Mouse (Mus musculus) testis, adult 2 months (tissue): ENCODE data around the gene Olfml2b. TPM values are rescaled to one million over a fixed set of nuclear protein-coding genes. Genes with fewer than 3 reads are reported as not detected.

ENCODE experiments used
- H3K27ac ChIP-seq: fragments of 200-500 bp; 2 replicates; pipeline ENCODE4 v1.5.1; 2012; ENCODE audit warnings: low read depth, low read length; ENCODE audit not compliant: control insufficient read depth, insufficient read depth
- H3K27me3 ChIP-seq: fragments of 200-500 bp; 2 replicates; pipeline ENCODE4 v1.6.1; 2012; ENCODE audit warnings: mild to moderate bottlenecking, low read length, moderate library complexity; ENCODE audit not compliant: control insufficient read depth, insufficient read depth
- H3K36me3 ChIP-seq: fragments of 200-500 bp; 2 replicates; pipeline ENCODE4 v1.6.1; 2012; ENCODE audit warnings: mild to moderate bottlenecking, low read length; ENCODE audit not compliant: control insufficient read depth, insufficient read depth
- H3K4me1 ChIP-seq: fragments of 200-500 bp; 2 replicates; pipeline ENCODE4 v1.6.1; 2012; ENCODE audit warnings: low read length; ENCODE audit not compliant: control insufficient read depth, insufficient read depth
- H3K4me3 ChIP-seq: fragments of 200-500 bp; 2 replicates; pipeline ENCODE4 v1.5.1; 2012; ENCODE audit warnings: low read depth, mild to moderate bottlenecking, low read length, moderate library complexity, mixed read lengths; ENCODE audit not compliant: control insufficient read depth
- CTCF ChIP-seq: fragments of 200-500 bp; IDR thresholded peaks from 2 replicates; pipeline ENCODE4 v1.5.1; 2012; ENCODE audit warnings: low read depth, mild to moderate bottlenecking, inconsistent platforms, low read length, moderate library complexity; ENCODE audit not compliant: control insufficient read depth, insufficient read depth, insufficient replicate concordance
- POLR2A ChIP-seq: fragments of 200-500 bp; IDR thresholded peaks from 2 replicates; pipeline ENCODE4 v1.6.1; 2012; ENCODE audit warnings: low read depth, mild to moderate bottlenecking, inconsistent platforms, low read length, moderate library complexity; ENCODE audit not compliant: control insufficient read depth
- polyA plus RNA-seq: library from polyadenylated mRNA; depleted of rRNA; stranded (reverse); fragments of >200 nt; gene quantifications from 2 replicates; pipeline ENCODE4 v1.2.3, GENCODE M21; 2012

Olfml2b gene
- polyA plus RNA-seq, 1 experiment: 6.4 TPM

DNA sequence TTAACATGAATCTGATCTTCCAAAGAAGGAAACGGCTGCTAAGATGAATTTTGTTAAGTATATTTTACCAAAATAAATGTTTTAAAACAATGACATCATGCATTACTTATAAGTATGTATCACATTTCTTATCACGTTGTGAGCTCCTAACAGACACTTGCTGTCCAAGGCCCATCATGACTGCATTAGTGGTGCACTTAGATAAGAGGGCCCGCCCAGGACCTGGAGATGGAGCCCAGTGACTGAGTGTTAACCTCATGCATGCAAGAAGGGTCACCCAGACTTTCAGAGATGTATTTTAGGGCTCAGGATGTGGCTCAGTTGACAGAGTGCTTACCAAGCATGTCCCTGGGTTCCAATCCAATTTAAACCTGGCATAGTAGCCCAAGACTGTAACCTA lies 34.0 kb upstream of the Olfml2b start:
- Histone ChIP-seq H3K27ac (no peak overlapping the region), H3K27me3 (no peaks in the 10 kb centered on the region), H3K4me3 (no peak overlapping the region), H3K36me3 (no peaks in the 10 kb centered on the region), H3K4me1 (peaks cover 2% of the 10 kb centered on the region; the same call in 1 of the 2 replicates)
- no peak for TF ChIP-seq CTCF
- no peak for TF ChIP-seq POLR2A

DNA sequence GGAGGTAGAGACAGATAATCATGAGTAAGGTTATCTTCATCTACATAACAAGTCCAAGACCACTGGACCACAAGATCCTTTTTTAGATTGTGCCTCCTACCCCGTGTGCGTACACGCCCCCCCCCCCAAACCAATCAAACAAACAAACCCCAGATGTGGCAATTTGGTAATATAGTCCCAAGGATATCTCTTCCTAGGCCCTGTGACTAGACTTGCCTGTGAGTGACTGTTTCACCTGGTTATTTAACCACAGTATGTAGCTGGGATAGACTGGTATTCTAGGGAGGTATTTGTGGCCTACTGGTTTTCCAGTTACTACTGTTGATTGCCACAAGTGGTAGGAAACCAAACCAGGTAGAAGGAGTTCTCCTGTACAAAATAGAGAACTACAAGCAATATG lies 33.6 kb upstream of the Olfml2b start:
- Histone ChIP-seq H3K4me3 (no peak overlapping the region), H3K4me1 (peaks cover 2% of the 10 kb centered on the region; the same call in 1 of the 2 replicates), H3K36me3 (no peaks in the 10 kb centered on the region), H3K27ac (no peak overlapping the region), H3K27me3 (no peaks in the 10 kb centered on the region)
- TF ChIP-seq CTCF: no peak
- no peak for TF ChIP-seq POLR2A

DNA sequence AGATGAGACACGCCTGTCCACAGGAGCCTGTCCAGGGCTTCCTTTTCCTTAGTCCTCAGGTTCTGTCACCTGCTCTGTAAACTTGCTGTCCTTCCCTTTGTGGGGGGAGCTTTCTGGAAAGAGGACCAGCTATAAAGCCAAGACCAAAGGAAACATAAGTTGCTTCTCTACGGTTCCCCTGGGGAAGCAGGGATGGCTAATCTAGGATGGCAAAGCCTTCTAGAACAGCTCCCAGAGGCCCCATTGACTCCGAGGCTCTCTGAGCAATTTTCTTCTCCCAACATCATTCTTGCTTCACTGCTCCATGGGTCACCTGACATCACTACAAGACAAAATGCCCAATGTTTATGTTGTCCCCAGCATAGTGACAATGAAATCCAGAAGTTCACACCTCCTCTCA lies 32.7 kb upstream of the Olfml2b start:
- Histone ChIP-seq H3K27ac (no peak overlapping the region), H3K4me1 (peaks cover 2% of the 10 kb centered on the region; the same call in 1 of the 2 replicates), H3K36me3 (no peaks in the 10 kb centered on the region), H3K27me3 (no peaks in the 10 kb centered on the region), H3K4me3 (no peak overlapping the region)
- TF ChIP-seq CTCF (no peak), POLR2A (no peak)

DNA sequence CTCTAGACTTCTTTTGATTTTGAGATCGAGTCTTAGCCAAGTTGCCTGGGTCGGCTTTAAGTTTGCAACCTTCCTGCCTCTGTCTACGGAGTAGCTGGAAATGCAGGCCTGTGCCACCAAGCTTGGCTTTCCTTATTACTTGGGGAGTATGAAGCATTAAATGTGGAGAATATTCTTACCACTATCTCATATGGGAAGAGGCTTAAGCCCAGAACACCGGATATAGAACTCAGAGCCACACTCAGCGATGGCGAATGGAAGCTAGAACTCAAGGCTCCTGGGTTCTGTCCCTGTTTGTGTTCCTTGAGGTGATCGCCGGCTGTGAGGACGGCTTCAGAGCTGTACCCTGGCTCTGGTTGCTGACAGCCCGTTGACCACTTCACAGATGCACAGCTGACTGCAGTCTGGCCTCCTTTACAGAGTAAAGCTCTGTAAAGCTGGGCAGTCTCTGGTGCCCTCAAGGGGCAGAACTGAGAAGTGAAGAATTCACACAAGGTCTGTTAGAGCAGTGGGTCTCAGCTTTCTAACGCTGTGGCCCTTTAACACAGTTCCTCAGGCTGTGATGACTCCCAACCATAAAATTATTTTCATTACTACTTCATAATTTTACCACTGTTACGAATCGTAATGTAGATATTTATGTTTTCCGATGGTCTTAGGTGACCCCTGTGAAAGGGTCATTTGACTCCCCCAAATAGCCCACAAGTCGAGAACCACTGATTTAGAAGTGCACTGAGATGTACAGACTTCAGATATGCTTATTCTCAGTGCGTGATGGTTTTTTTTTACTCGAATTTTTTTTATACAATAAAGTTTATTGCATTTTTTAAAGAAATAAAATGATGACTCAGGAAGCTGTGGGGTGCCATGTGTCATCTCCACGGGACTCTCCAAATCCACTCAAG lies 31.1 kb upstream of the Olfml2b start:
- Histone ChIP-seq H3K4me1 (peaks cover 2% of the 10 kb centered on the region; the same call in 1 of the 2 replicates), H3K36me3 (no peaks in the 10 kb centered on the region), H3K4me3 (no peak overlapping the region), H3K27ac (no peak overlapping the region), H3K27me3 (no peaks in the 10 kb centered on the region)
- TF ChIP-seq CTCF: peak; percentile 44; the same call in 1 of the 2 replicates
- TF ChIP-seq POLR2A: no peak

DNA sequence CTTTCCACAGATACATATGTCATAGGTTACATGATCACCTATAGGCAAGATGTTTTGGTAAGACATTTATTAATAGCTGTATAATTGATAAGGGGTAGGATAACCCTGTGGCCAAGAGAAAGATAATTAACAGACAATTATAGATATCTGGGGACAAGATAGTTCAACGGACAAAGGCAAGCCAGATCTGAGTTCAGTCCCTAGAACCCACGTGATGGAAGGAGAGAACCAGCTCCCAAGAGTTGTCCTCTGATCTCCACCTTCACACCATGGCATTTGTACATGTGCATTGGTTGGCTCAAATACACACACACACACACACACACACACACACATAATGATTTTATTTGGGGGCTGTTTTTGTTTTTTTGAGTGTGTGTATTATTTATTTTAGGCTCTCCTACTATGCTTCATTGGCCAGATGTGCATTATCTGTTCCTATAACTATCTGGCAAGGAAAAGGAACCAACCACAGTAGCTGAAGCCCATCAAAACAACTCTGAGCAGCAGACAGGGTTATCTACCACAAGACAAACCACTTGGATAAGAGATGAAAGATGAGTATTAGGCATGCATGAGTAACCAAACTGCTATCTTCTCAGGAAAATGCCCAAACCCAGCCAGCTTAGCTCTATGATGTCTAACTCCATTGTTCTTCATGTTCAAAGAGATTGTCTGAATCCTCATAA lies 24.5 kb upstream of the Olfml2b start:
- Histone ChIP-seq H3K4me3 (no peak overlapping the region), H3K4me1 (no peaks in the 10 kb centered on the region), H3K27me3 (no peaks in the 10 kb centered on the region), H3K27ac (no peak overlapping the region), H3K36me3 (no peaks in the 10 kb centered on the region)
- no peak for TF ChIP-seq CTCF

DNA sequence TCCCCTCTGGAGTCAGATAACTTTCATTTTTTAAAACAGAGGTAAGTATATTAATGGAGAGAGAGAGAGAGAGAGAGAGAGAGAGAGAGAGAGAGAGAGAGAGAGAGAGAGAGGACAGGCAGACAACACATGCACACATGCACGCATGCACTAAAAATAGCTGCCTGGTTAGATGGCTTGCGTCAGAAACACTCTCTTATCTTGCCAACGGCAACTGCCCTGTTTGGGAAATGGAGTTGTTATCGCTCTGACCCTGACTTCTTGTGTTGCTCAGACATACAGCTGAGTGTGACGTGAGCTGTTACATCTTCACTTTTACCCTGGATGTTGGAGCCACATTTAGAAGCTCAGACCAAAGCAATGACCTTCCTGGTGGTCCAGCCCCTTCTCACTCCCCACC lies 21.4 kb upstream of the Olfml2b start:
- Histone ChIP-seq H3K36me3 (no peaks in the 10 kb centered on the region), H3K27ac (no peak overlapping the region), H3K4me1 (no peaks in the 10 kb centered on the region), H3K4me3 (no peak overlapping the region), H3K27me3 (no peaks in the 10 kb centered on the region)
- TF ChIP-seq POLR2A (no peak), CTCF (no peak)

DNA sequence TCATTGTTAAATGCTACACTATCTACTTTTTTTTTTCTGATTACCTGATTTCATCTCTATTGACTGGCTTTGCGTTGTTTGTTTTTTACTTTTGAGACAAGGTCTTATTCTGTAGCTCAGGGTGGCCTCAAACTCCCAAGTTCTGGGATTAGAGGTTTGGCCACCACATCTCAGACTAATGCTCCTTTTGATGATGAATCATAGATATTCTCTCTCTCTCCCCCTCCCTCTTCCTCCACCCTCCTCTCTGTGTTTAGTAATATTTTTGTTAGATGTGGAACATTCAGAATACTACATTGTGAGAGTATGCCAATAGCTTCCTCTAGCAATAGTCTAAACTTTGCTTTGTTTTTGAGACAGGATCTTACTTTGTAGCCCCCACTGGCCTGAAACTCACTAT lies 20.9 kb upstream of the Olfml2b start:
- Histone ChIP-seq H3K27me3 (no peaks in the 10 kb centered on the region), H3K27ac (no peak overlapping the region), H3K4me1 (no peaks in the 10 kb centered on the region), H3K4me3 (no peak overlapping the region), H3K36me3 (no peaks in the 10 kb centered on the region)
- TF ChIP-seq CTCF (no peak), POLR2A (no peak)
